Mouse (Mus musculus): ENCODE data around the gene Tmem256. TPM values are rescaled to one million over a fixed set of nuclear protein-coding genes. Genes with fewer than 3 reads are reported as not detected.

Gene Tmem256
- polyA plus RNA-seq, 1 experiment from 2014 or later = 359 TPM

GRCm38 (mm10) chr11:69878952-69879351 lies 40.6 kb downstream of the Tmem256 start:
- no peak for ATAC-seq (replicated peaks; ENCODE audit: insufficient number of reproducible peaks, insufficient read depth, low FRiP score, low read depth)
- no peaks in the 10 kb centered on the region for H3K36me3 ChIP-seq
- no peak overlapping the region for H3K9ac ChIP-seq
- H3K27me3 ChIP-seq = no peaks in the 10 kb centered on the region; the same call in 1 of the 2 replicates
- no peak overlapping the region for H3K27ac ChIP-seq
- H3K4me2 ChIP-seq = peak overlapping the region; percentile 80
- peak overlapping the region; percentile 64 for H3K4me3 ChIP-seq
- WGBS = 83% methylated on average over 6 of the region's 6 CpGs
- peaks cover 46% of the 10 kb centered on the region for H3K4me1 ChIP-seq (replicated peaks)
- H3K9me3 ChIP-seq (replicated peaks) = no peaks in the 10 kb centered on the region

GRCm38 (mm10) chr11:69879711-69880110 lies 41.4 kb downstream of the Tmem256 start:
- peaks cover 52% of the 10 kb centered on the region for H3K4me1 ChIP-seq (replicated peaks)
- no peak for ATAC-seq (replicated peaks; ENCODE audit: insufficient number of reproducible peaks, insufficient read depth, low FRiP score, low read depth)
- peak overlapping the region; percentile 64 for H3K4me3 ChIP-seq
- peak overlapping the region; percentile 74 for H3K9ac ChIP-seq
- no peaks in the 10 kb centered on the region for H3K36me3 ChIP-seq
- 49% methylated on average over 15 of the region's 15 CpGs for WGBS
- H3K4me2 ChIP-seq = peak overlapping the region; percentile 80
- no peaks in the 10 kb centered on the region for H3K9me3 ChIP-seq (replicated peaks)
- H3K27me3 ChIP-seq = no peaks in the 10 kb centered on the region; the same call in 1 of the 2 replicates
- H3K27ac ChIP-seq = no peak overlapping the region

- Histone ChIP-seq H3K9me3 (replicated peaks) (no peaks in the 10 kb centered on the region), H3K4me1 (replicated peaks) (peaks cover 52% of the 10 kb centered on the region)
- under 1% methylated on average over 18 of the region's 18 CpGs for WGBS
Observed at GRCm38 (mm10) chr11:69880506-69880852, 42.2 kb downstream of the Tmem256 start.

GRCm38 (mm10) chr11:69880853-69881603 lies 42.7 kb downstream of the Tmem256 start, which contains the start of gene Kctd11:
TSS of gene Kctd11 (minus strand) at chr11:69881406.
- WGBS = under 1% methylated on average over 46 of the region's 46 CpGs
- no peaks in the 10 kb centered on the region for H3K9me3 ChIP-seq (replicated peaks)
- peak within 1 kb of the TSS; percentile 92 for H3K27ac ChIP-seq
- H3K4me1 ChIP-seq (replicated peaks) = peaks cover 47% of the 10 kb centered on the region
- peak within 1 kb of the TSS; percentile 80 for H3K4me2 ChIP-seq
- peak within 1 kb of the TSS; percentile 64 for H3K4me3 ChIP-seq
- ATAC-seq (replicated peaks; ENCODE audit: insufficient number of reproducible peaks, insufficient read depth, low FRiP score, low read depth) = peak; percentile 90
- H3K36me3 ChIP-seq = no peaks in the 10 kb centered on the region
- no peaks in the 10 kb centered on the region; the same call in 1 of the 2 replicates for H3K27me3 ChIP-seq
- H3K9ac ChIP-seq = peak within 1 kb of the TSS; percentile 74

More at GRCm38 (mm10) chr11:69880506-69880852, 42.2 kb downstream of the Tmem256 start:
- no peaks in the 10 kb centered on the region; the same call in 1 of the 2 replicates for H3K27me3 ChIP-seq
- peak overlapping the region; percentile 80 for H3K4me2 ChIP-seq
- peak; percentile 37 for ATAC-seq (replicated peaks; ENCODE audit: insufficient number of reproducible peaks, insufficient read depth, low FRiP score, low read depth)
- peak overlapping the region; percentile 92 for H3K27ac ChIP-seq
- no peaks in the 10 kb centered on the region for H3K36me3 ChIP-seq
- H3K9ac ChIP-seq = peak overlapping the region; percentile 74
- H3K4me3 ChIP-seq = peak overlapping the region; percentile 64

- ATAC-seq (replicated peaks; ENCODE audit: insufficient number of reproducible peaks, insufficient read depth, low FRiP score, low read depth) = no peak
- peak overlapping the region; percentile 74 for H3K9ac ChIP-seq
- H3K27me3 ChIP-seq = no peaks in the 10 kb centered on the region; the same call in 1 of the 2 replicates
- peak overlapping the region; percentile 64 for H3K4me3 ChIP-seq
- H3K4me1 ChIP-seq (replicated peaks) = peaks cover 40% of the 10 kb centered on the region
- no peaks in the 10 kb centered on the region for H3K9me3 ChIP-seq (replicated peaks)
- peak overlapping the region; percentile 92 for H3K27ac ChIP-seq
- 62% methylated on average over 21 of the region's 21 CpGs for WGBS
- H3K4me2 ChIP-seq = peak overlapping the region; percentile 80
- no peaks in the 10 kb centered on the region for H3K36me3 ChIP-seq
Observed at GRCm38 (mm10) chr11:69881787-69882670, 43.7 kb downstream of the Tmem256 start.

- Histone ChIP-seq H3K9ac (no peak overlapping the region), H3K4me1 (replicated peaks) (peaks cover 35% of the 10 kb centered on the region), H3K36me3 (no peaks in the 10 kb centered on the region), H3K9me3 (replicated peaks) (no peaks in the 10 kb centered on the region), H3K27ac (no peak overlapping the region), H3K4me2 (no peak overlapping the region), H3K27me3 (no peaks in the 10 kb centered on the region; the same call in 1 of the 2 replicates), H3K4me3 (no peak overlapping the region)
- no peak for ATAC-seq (replicated peaks; ENCODE audit: insufficient number of reproducible peaks, insufficient read depth, low FRiP score, low read depth)
- 62% methylated on average over 4 of the region's 4 CpGs for WGBS
Observed at GRCm38 (mm10) chr11:69883066-69883465, 44.8 kb downstream of the Tmem256 start.

- H3K4me1 ChIP-seq (replicated peaks) = peaks cover 35% of the 10 kb centered on the region
- WGBS = 79% methylated on average over 8 of the region's 8 CpGs
- H3K27ac ChIP-seq = no peak overlapping the region; the same call in 1 of the 2 replicates
Observed at GRCm38 (mm10) chr11:69883527-69884151, 45.3 kb downstream of the Tmem256 start.

GRCm38 (mm10) chr11:69884240-69884639 lies 45.9 kb downstream of the Tmem256 start:
- H3K4me2 ChIP-seq = peak overlapping the region; percentile 13; the same call in 1 of the 2 replicates
- 53% methylated on average over 9 of the region's 9 CpGs for WGBS
- H3K4me3 ChIP-seq = no peak overlapping the region
- peak overlapping the region; percentile 40 for H3K27ac ChIP-seq
- no peaks in the 10 kb centered on the region for H3K36me3 ChIP-seq
- no peaks in the 10 kb centered on the region; the same call in 1 of the 2 replicates for H3K27me3 ChIP-seq
- peaks cover 32% of the 10 kb centered on the region for H3K4me1 ChIP-seq (replicated peaks)
- no peaks in the 10 kb centered on the region for H3K9me3 ChIP-seq (replicated peaks)
- ATAC-seq (replicated peaks; ENCODE audit: insufficient number of reproducible peaks, insufficient read depth, low FRiP score, low read depth) = no peak
- no peak overlapping the region for H3K9ac ChIP-seq

More at GRCm38 (mm10) chr11:69883527-69884151, 45.3 kb downstream of the Tmem256 start:
- Histone ChIP-seq H3K9me3 (replicated peaks) (no peaks in the 10 kb centered on the region), H3K27me3 (no peaks in the 10 kb centered on the region; the same call in 1 of the 2 replicates), H3K4me3 (no peak overlapping the region), H3K36me3 (no peaks in the 10 kb centered on the region), H3K4me2 (no peak overlapping the region), H3K9ac (no peak overlapping the region)
- no peak for ATAC-seq (replicated peaks; ENCODE audit: insufficient number of reproducible peaks, insufficient read depth, low FRiP score, low read depth)

GRCm38 (mm10) chr11:69884663-69885062 lies 46.3 kb downstream of the Tmem256 start:
- no peak for ATAC-seq (replicated peaks; ENCODE audit: insufficient number of reproducible peaks, insufficient read depth, low FRiP score, low read depth)
- H3K4me3 ChIP-seq = no peak overlapping the region
- 70% methylated on average over 8 of the region's 8 CpGs for WGBS
- H3K9me3 ChIP-seq (replicated peaks) = no peaks in the 10 kb centered on the region
- no peaks in the 10 kb centered on the region for H3K36me3 ChIP-seq
- H3K9ac ChIP-seq = no peak overlapping the region
- H3K4me2 ChIP-seq = peak overlapping the region; percentile 13; the same call in 1 of the 2 replicates
- peak overlapping the region; percentile 40 for H3K27ac ChIP-seq
- peaks cover 30% of the 10 kb centered on the region for H3K4me1 ChIP-seq (replicated peaks)
- no peaks in the 10 kb centered on the region; the same call in 1 of the 2 replicates for H3K27me3 ChIP-seq

GRCm38 (mm10) chr11:69886907-69887635 lies 48.8 kb downstream of the Tmem256 start:
- H3K36me3 ChIP-seq = no peaks in the 10 kb centered on the region
- 49% methylated on average over 8 of the region's 8 CpGs for WGBS
- H3K27me3 ChIP-seq = peaks cover 3% of the 10 kb centered on the region; the same call in 1 of the 2 replicates
- no peak overlapping the region for H3K9ac ChIP-seq
- H3K4me1 ChIP-seq (replicated peaks) = peaks cover 35% of the 10 kb centered on the region
- no peak overlapping the region for H3K4me3 ChIP-seq
- no peak for ATAC-seq (replicated peaks; ENCODE audit: insufficient number of reproducible peaks, insufficient read depth, low FRiP score, low read depth)
- no peak overlapping the region for H3K4me2 ChIP-seq
- no peaks in the 10 kb centered on the region for H3K9me3 ChIP-seq (replicated peaks)
- H3K27ac ChIP-seq = no peak overlapping the region

All from heart, embryonic 15.5 days (tissue).